Mouse (Mus musculus) heart, embryonic 10.5 days (tissue): ENCODE results near the gene Lins1. TPM values are rescaled to one million over a fixed set of nuclear protein-coding genes. Genes with fewer than 3 reads are reported as not detected.

Experiments
- DNase-seq: peaks from one replicate; pipeline ENCODE4 v3.0.0-alpha.2; 2017; ENCODE audit warnings: low spot score
- H3K27ac ChIP-seq: fragments of 300-500 bp; sonication (generic); 2 replicates; pipeline ENCODE4 v1.5.1; 2016; ENCODE audit warnings: mild to moderate bottlenecking
- H3K27me3 ChIP-seq: fragments of 300-500 bp; sonication (generic); 2 replicates; pipeline ENCODE4 v1.6.1; 2016; ENCODE audit warnings: mild to moderate bottlenecking; ENCODE audit not compliant: poor library complexity, insufficient read depth, severe bottlenecking
- H3K36me3 ChIP-seq: fragments of 300-500 bp; sonication (generic); 2 replicates; pipeline ENCODE4 v1.6.1; 2016; ENCODE audit warnings: mild to moderate bottlenecking, moderate library complexity
- H3K4me1 ChIP-seq: fragments of 300-500 bp; sonication (generic); 2 replicates; pipeline ENCODE4 v1.6.1; 2016; ENCODE audit warnings: mild to moderate bottlenecking
- H3K4me3 ChIP-seq: fragments of 300-500 bp; sonication (generic); 2 replicates; pipeline ENCODE4 v1.5.1; 2016; ENCODE audit warnings: mild to moderate bottlenecking, moderate library complexity
- H3K9me3 ChIP-seq: fragments of 300-500 bp; sonication (generic); 2 replicates; pipeline ENCODE4 v1.6.1; 2016; ENCODE audit warnings: mild to moderate bottlenecking, moderate library complexity
- WGBS: fragments of 180-500 bp; shearing (Covaris S2); methylation state at CpG from one replicate; pipeline ENCODE4 v1.1.7; 2016; 5-methylcytosine and 5-hydroxymethylcytosine counted together
- polyA plus RNA-seq: library from polyadenylated mRNA; unstranded; fragments of >200 nt; fragmentation: Nextera tagmentation; extraction: Ambion mirVana; gene quantifications from 2 replicates; pipeline ENCODE4 v1.2.1, GENCODE M21; 2016

Gene Lins1
- polyA plus RNA-seq, 1 experiment from 2014 or later, result 15.6 TPM

DNA sequence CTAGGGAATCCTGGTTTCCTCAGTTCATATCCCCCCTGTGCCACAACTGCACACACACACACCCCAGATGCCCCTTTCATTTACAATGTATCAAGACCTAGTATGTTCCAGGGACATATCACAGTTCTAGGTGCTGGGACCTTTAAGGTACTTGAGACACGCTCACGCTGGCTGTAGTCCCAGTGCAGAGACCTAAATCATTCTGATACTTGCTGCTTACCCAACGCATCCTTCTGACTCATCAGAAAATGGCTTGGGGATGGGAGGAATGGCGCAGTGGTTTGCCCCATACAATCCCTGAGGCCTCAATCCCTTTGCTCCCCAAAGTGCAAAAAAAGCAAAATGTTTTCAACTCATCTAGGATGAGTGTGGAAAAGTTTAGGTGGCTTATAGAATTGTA lies 44.8 kb downstream of the Lins1 start:
- Histone ChIP-seq H3K36me3 (no peaks in the 10 kb centered on the region), H3K9me3 (no peaks in the 10 kb centered on the region), H3K27me3 (no peaks in the 10 kb centered on the region), H3K27ac (no peak overlapping the region), H3K4me3 (no peak overlapping the region), H3K4me1 (no peaks in the 10 kb centered on the region)
- WGBS, result 92% methylated on average over 4 of the region's 4 CpGs
- DNase-seq, result peak; percentile 43

- Histone ChIP-seq H3K9me3 (no peaks in the 10 kb centered on the region), H3K27me3 (no peaks in the 10 kb centered on the region), H3K27ac (no peak overlapping the region), H3K36me3 (no peaks in the 10 kb centered on the region), H3K4me1 (peaks cover under 1% of the 10 kb centered on the region; the same call in 1 of the 2 replicates), H3K4me3 (no peak overlapping the region)
- WGBS, result 55% methylated on average over 6 of the region's 6 CpGs
- DNase-seq, result peak; percentile 69
These were observed 45.3 kb downstream of the Lins1 start for GRCm38 (mm10) chr7:66734993-66735392.

DNA sequence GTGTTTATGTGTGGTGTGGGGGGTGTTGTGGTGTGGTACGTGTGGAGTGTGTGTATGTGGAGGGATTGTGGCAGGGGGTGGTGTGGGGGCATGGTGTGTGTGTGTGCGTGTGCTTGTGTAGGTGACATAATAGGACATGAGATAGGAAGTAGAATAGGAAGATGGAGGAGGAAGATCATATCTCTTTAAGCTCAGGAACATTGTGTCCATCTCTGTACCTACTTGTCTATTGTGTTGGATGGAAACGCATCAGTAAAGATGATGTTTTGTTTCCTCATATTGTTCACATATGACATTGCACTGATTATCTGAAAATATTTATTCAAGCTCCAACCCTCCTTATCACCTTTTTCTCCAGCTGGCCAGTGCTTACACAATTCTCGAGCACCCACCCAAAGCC lies 47.7 kb downstream of the Lins1 start:
- H3K4me3 ChIP-seq, result no peak overlapping the region
- H3K9me3 ChIP-seq, result no peaks in the 10 kb centered on the region
- no peaks in the 10 kb centered on the region for H3K36me3 ChIP-seq
- peak; percentile 58 for DNase-seq
- H3K27me3 ChIP-seq, result no peaks in the 10 kb centered on the region
- WGBS, result 78% methylated on average over 4 of the region's 4 CpGs
- H3K4me1 ChIP-seq, result peaks cover 21% of the 10 kb centered on the region
- H3K27ac ChIP-seq, result no peak overlapping the region

DNA sequence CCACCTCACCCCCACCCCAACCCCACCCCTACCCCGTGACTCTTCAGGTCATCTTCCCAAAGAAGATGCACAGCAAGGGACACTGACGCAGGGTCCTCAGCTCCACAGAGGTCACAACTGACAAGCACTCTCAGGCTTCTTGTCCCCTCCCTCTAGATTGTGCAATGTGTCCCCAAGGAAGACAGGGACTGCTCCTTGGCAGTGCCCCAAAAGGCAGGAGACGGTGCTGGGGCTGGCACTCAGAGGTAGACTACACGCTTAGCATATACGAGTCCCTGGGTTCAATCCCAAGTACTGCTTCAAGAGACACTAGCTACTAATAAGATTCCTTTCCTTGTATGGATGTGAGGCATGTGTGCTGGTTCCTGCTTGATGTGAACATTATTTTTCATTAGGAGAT lies 51.3 kb downstream of the Lins1 start:
- peak; percentile 45 for DNase-seq
- Histone ChIP-seq H3K9me3 (no peaks in the 10 kb centered on the region), H3K4me3 (no peak overlapping the region), H3K4me1 (peaks cover 26% of the 10 kb centered on the region), H3K27ac (peak overlapping the region; percentile 19; the same call in 1 of the 2 replicates), H3K36me3 (no peaks in the 10 kb centered on the region), H3K27me3 (no peaks in the 10 kb centered on the region)
- 69% methylated on average over 5 of the region's 5 CpGs for WGBS

DNA sequence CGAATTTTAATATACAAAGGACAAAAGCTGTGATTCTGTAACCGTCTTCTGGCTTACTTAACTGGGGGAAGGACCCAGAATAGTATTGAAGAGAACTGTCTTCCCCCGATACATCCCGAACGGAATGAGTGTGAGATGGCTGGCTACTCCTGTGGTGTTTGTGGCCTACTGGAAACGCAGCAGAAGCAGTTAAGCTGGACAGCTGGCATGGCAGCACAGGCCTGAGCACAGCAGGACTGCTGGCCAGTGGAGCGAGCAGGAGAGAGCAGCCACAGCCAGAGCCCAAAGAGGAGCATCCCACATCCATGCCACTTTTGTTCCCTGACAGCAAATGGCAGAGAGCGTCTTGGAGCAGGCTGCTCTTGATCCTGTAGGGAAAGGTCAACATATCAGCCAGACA lies 51.7 kb downstream of the Lins1 start:
- H3K9me3 ChIP-seq, result no peaks in the 10 kb centered on the region
- WGBS, result 69% methylated on average over 8 of the region's 8 CpGs
- peak; percentile 33 for DNase-seq
- H3K4me1 ChIP-seq, result peaks cover 26% of the 10 kb centered on the region
- no peaks in the 10 kb centered on the region for H3K36me3 ChIP-seq
- H3K27ac ChIP-seq, result peak overlapping the region; percentile 71; the same call in 1 of the 2 replicates
- H3K27me3 ChIP-seq, result no peaks in the 10 kb centered on the region
- H3K4me3 ChIP-seq, result no peak overlapping the region

GRCm38 (mm10) chr7:66743377-66743781 lies 53.7 kb downstream of the Lins1 start, which contains the start of gene Cers3:
Gene Cers3, plus strand, starts transcription at chr7:66743504.
- no peaks in the 10 kb centered on the region for H3K9me3 ChIP-seq
- DNase-seq, result peak; percentile 61
- no peaks in the 10 kb centered on the region for H3K27me3 ChIP-seq
- H3K27ac ChIP-seq, result 0 out of 2 replicates have a peak within 1 kb of the TSS, but pooled peaks have one; percentile 19
- no peaks in the 10 kb centered on the region for H3K36me3 ChIP-seq
- peaks cover 33% of the 10 kb centered on the region for H3K4me1 ChIP-seq
- WGBS, result 70% methylated on average over 9 of the region's 9 CpGs
- no peak within 1 kb of the TSS for H3K4me3 ChIP-seq

DNA sequence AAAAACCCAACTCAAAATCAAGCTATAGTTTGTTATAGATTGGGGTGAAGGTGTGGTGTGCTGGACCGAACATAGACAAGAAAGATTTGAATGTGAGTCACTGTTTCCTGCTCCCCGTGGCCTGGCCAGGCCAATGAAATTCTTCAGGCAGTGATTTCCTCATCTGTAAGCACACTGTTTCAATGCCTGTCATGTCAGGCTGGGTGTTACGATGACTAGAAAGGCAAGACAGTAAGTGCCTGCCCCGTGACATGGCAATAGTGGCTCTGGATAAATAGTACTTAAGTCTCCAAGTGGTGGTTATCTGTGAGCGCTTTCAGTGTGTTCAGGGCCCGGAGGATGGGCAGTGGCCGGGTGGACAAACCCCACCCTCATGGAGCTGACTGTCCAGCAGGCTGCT lies 57.3 kb downstream of the Lins1 start:
- WGBS, result 39% methylated on average over 7 of the region's 7 CpGs
- Histone ChIP-seq H3K27ac (peak overlapping the region; percentile 36; the same call in 1 of the 2 replicates), H3K4me3 (no peak overlapping the region), H3K27me3 (no peaks in the 10 kb centered on the region), H3K4me1 (peaks cover 16% of the 10 kb centered on the region), H3K36me3 (no peaks in the 10 kb centered on the region), H3K9me3 (no peaks in the 10 kb centered on the region)
- peak; percentile 82 for DNase-seq

GRCm38 (mm10) chr7:66749998-66750397 lies 60.3 kb downstream of the Lins1 start:
- H3K4me1 ChIP-seq, result peaks cover 14% of the 10 kb centered on the region
- DNase-seq, result no peak
- WGBS, result 83% methylated on average over 1 of the region's 1 CpGs
- no peaks in the 10 kb centered on the region for H3K9me3 ChIP-seq
- H3K4me3 ChIP-seq, result no peak overlapping the region
- no peak overlapping the region for H3K27ac ChIP-seq
- no peaks in the 10 kb centered on the region for H3K27me3 ChIP-seq
- no peaks in the 10 kb centered on the region for H3K36me3 ChIP-seq

- H3K4me1 ChIP-seq, result peaks cover 6% of the 10 kb centered on the region; the same call in 1 of the 2 replicates
- no peaks in the 10 kb centered on the region for H3K36me3 ChIP-seq
- DNase-seq, result no peak
- H3K4me3 ChIP-seq, result no peak overlapping the region
- no peaks in the 10 kb centered on the region for H3K9me3 ChIP-seq
- 0 out of 2 replicates have a peak overlapping the region, but pooled peaks have one; percentile 42 for H3K27ac ChIP-seq
- 83% methylated on average over 8 of the region's 8 CpGs for WGBS
- H3K27me3 ChIP-seq, result no peaks in the 10 kb centered on the region
These were observed 64.1 kb downstream of the Lins1 start for GRCm38 (mm10) chr7:66753816-66754215.

GRCm38 (mm10) chr7:66755611-66756010 lies 65.9 kb downstream of the Lins1 start:
- H3K4me1 ChIP-seq, result peaks cover 6% of the 10 kb centered on the region; the same call in 1 of the 2 replicates
- no peak for DNase-seq
- no peak overlapping the region for H3K27ac ChIP-seq
- 83% methylated on average over 7 of the region's 7 CpGs for WGBS
- H3K27me3 ChIP-seq, result no peaks in the 10 kb centered on the region
- no peaks in the 10 kb centered on the region for H3K9me3 ChIP-seq
- no peak overlapping the region for H3K4me3 ChIP-seq
- H3K36me3 ChIP-seq, result no peaks in the 10 kb centered on the region

Other genes with a start within 250 kb of the Lins1 start
- gene Asb7, start 293 bp upstream of the Lins1 start, polyA plus RNA-seq, result 12.1 and 13.2 TPM in 2 replicates
- 0.86 and 0.92 TPM in 2 replicates for gene Cers3, start 53.6 kb downstream of the Lins1 start, polyA plus RNA-seq
- 3.8 and 4.6 TPM in 2 replicates for gene Adamts17, start 149.8 kb downstream of the Lins1 start, polyA plus RNA-seq